Mouse (Mus musculus) thymus, adult 2 months (tissue): Measurements from ENCODE around the gene Dnah2.
"Not testable (repeated sequence)": the region's sequence is repeated elsewhere in the genome, so short reads cannot be mapped to it uniquely, and the experiment has no call there.

Experiments used
- CTCF ChIP-seq: fragments of 200-500 bp; IDR thresholded peaks from 2 replicates; pipeline ENCODE4 v1.5.1; 2012; ENCODE audit warnings: mild to moderate bottlenecking, control low read depth, low read length, moderate library complexity, borderline replicate concordance; ENCODE audit not compliant: control insufficient read depth, poor library complexity, insufficient read depth; ENCODE audit errors: extremely low read depth
- POLR2A ChIP-seq: fragments of 200-500 bp; IDR thresholded peaks from 2 replicates; pipeline ENCODE4 v1.6.1; 2012; ENCODE audit warnings: mild to moderate bottlenecking, low read length, control low read depth, moderate library complexity; ENCODE audit not compliant: control insufficient read depth, poor library complexity, insufficient read depth; ENCODE audit errors: extremely low read depth

GRCm38 (mm10) chr11:69394591-69395167, 154.2 kb downstream of the Dnah2 start:
- TF ChIP-seq CTCF, POLR2A: not testable (repeated sequence)
